Mouse (Mus musculus): ENCODE data around the gene Klk5. TPM values are rescaled to one million over a fixed set of nuclear protein-coding genes. Genes with fewer than 3 reads are reported as not detected.

The Klk5 gene
- polyA plus RNA-seq, 1 experiment from 2014 or later: not detected

GRCm38 (mm10) chr7:43824199-43824598 is 17.6 kb upstream of the Klk5 start, which contains the start of gene Klk6:
Gene Klk6, plus strand, starts transcription at chr7:43824499.
- Histone ChIP-seq H3K4me3 (ENCODE audit: low read depth, low read length) (no peak within 1 kb of the TSS), H3K27me3 (ENCODE audit: control insufficient read depth, insufficient read depth, low read length) (no peaks in the 10 kb centered on the region), H3K9ac (replicated peaks; ENCODE audit: low read depth, low read length) (no peak within 1 kb of the TSS), H3K9me3 (ENCODE audit: control insufficient read depth, low read length) (no peaks in the 10 kb centered on the region), H3K27ac (ENCODE audit: low read depth, low read length) (no peak within 1 kb of the TSS), H3K4me1 (ENCODE audit: control insufficient read depth, insufficient read depth, low read length) (no peaks in the 10 kb centered on the region), H3K4me2 (ENCODE audit: low read depth, low read length) (no peak within 1 kb of the TSS), H3K36me3 (ENCODE audit: control insufficient read depth, insufficient read depth, low read length) (no peaks in the 10 kb centered on the region)
- 80% methylated on average over 10 of the region's 10 CpGs for WGBS
- ATAC-seq (ENCODE audit: low read depth): no peak

GRCm38 (mm10) chr7:43826056-43826455 is 15.7 kb upstream of the Klk5 start:
- Histone ChIP-seq H3K9me3 (ENCODE audit: control insufficient read depth, low read length) (no peaks in the 10 kb centered on the region), H3K4me2 (ENCODE audit: low read depth, low read length) (no peak overlapping the region), H3K27ac (ENCODE audit: low read depth, low read length) (no peak overlapping the region), H3K4me1 (ENCODE audit: control insufficient read depth, insufficient read depth, low read length) (no peaks in the 10 kb centered on the region), H3K36me3 (ENCODE audit: control insufficient read depth, insufficient read depth, low read length) (no peaks in the 10 kb centered on the region), H3K9ac (replicated peaks; ENCODE audit: low read depth, low read length) (no peak overlapping the region), H3K27me3 (ENCODE audit: control insufficient read depth, insufficient read depth, low read length) (no peaks in the 10 kb centered on the region), H3K4me3 (ENCODE audit: low read depth, low read length) (no peak overlapping the region)
- ATAC-seq (ENCODE audit: low read depth): no peak
- WGBS: 88% methylated on average over 5 of the region's 5 CpGs

GRCm38 (mm10) chr7:43827706-43828105 is 14.1 kb upstream of the Klk5 start:
- H3K9ac ChIP-seq (replicated peaks; ENCODE audit: low read depth, low read length): no peak overlapping the region
- H3K27ac ChIP-seq (ENCODE audit: low read depth, low read length): no peak overlapping the region
- no peak for ATAC-seq (ENCODE audit: low read depth)
- H3K4me2 ChIP-seq (ENCODE audit: low read depth, low read length): no peak overlapping the region
- H3K27me3 ChIP-seq (ENCODE audit: control insufficient read depth, insufficient read depth, low read length): no peaks in the 10 kb centered on the region
- no peaks in the 10 kb centered on the region for H3K4me1 ChIP-seq (ENCODE audit: control insufficient read depth, insufficient read depth, low read length)
- no peaks in the 10 kb centered on the region for H3K9me3 ChIP-seq (ENCODE audit: control insufficient read depth, low read length)
- no peak overlapping the region for H3K4me3 ChIP-seq (ENCODE audit: low read depth, low read length)
- H3K36me3 ChIP-seq (ENCODE audit: control insufficient read depth, insufficient read depth, low read length): no peaks in the 10 kb centered on the region
- WGBS: 85% methylated on average over 4 of the region's 4 CpGs

GRCm38 (mm10) chr7:43829006-43829405 is 12.8 kb upstream of the Klk5 start:
- H3K4me1 ChIP-seq (ENCODE audit: control insufficient read depth, insufficient read depth, low read length): no peaks in the 10 kb centered on the region
- H3K9ac ChIP-seq (replicated peaks; ENCODE audit: low read depth, low read length): no peak overlapping the region
- no peak overlapping the region for H3K4me2 ChIP-seq (ENCODE audit: low read depth, low read length)
- no peaks in the 10 kb centered on the region for H3K36me3 ChIP-seq (ENCODE audit: control insufficient read depth, insufficient read depth, low read length)
- no peak for ATAC-seq (ENCODE audit: low read depth)
- H3K9me3 ChIP-seq (ENCODE audit: control insufficient read depth, low read length): no peaks in the 10 kb centered on the region
- no peak overlapping the region for H3K4me3 ChIP-seq (ENCODE audit: low read depth, low read length)
- 95% methylated on average over 8 of the region's 8 CpGs for WGBS
- no peaks in the 10 kb centered on the region for H3K27me3 ChIP-seq (ENCODE audit: control insufficient read depth, insufficient read depth, low read length)
- H3K27ac ChIP-seq (ENCODE audit: low read depth, low read length): no peak overlapping the region

- no peak overlapping the region for H3K4me3 ChIP-seq (ENCODE audit: low read depth, low read length)
- H3K9ac ChIP-seq (replicated peaks; ENCODE audit: low read depth, low read length): no peak overlapping the region
- no peak overlapping the region for H3K27ac ChIP-seq (ENCODE audit: low read depth, low read length)
- H3K9me3 ChIP-seq (ENCODE audit: control insufficient read depth, low read length): no peaks in the 10 kb centered on the region
- no peaks in the 10 kb centered on the region for H3K36me3 ChIP-seq (ENCODE audit: control insufficient read depth, insufficient read depth, low read length)
- H3K27me3 ChIP-seq (ENCODE audit: control insufficient read depth, insufficient read depth, low read length): no peaks in the 10 kb centered on the region
- WGBS: 91% methylated on average over 4 of the region's 4 CpGs
- H3K4me2 ChIP-seq (ENCODE audit: low read depth, low read length): no peak overlapping the region
- no peaks in the 10 kb centered on the region for H3K4me1 ChIP-seq (ENCODE audit: control insufficient read depth, insufficient read depth, low read length)
- ATAC-seq (ENCODE audit: low read depth): no peak
These were observed 2.0 kb downstream of the Klk5 start for GRCm38 (mm10) chr7:43843801-43844200.

GRCm38 (mm10) chr7:43851616-43852015 is 9.8 kb downstream of the Klk5 start:
- WGBS: 88% methylated on average over 6 of the region's 6 CpGs
- ATAC-seq (ENCODE audit: low read depth): no peak
- Histone ChIP-seq H3K36me3 (ENCODE audit: control insufficient read depth, insufficient read depth, low read length) (no peaks in the 10 kb centered on the region), H3K27me3 (ENCODE audit: control insufficient read depth, insufficient read depth, low read length) (no peaks in the 10 kb centered on the region), H3K9me3 (ENCODE audit: control insufficient read depth, low read length) (no peaks in the 10 kb centered on the region), H3K4me2 (ENCODE audit: low read depth, low read length) (no peak overlapping the region), H3K4me3 (ENCODE audit: low read depth, low read length) (no peak overlapping the region), H3K27ac (ENCODE audit: low read depth, low read length) (no peak overlapping the region), H3K9ac (replicated peaks; ENCODE audit: low read depth, low read length) (no peak overlapping the region), H3K4me1 (ENCODE audit: control insufficient read depth, insufficient read depth, low read length) (no peaks in the 10 kb centered on the region)

- H3K9me3 ChIP-seq (ENCODE audit: control insufficient read depth, low read length): no peaks in the 10 kb centered on the region
- H3K36me3 ChIP-seq (ENCODE audit: control insufficient read depth, insufficient read depth, low read length): no peaks in the 10 kb centered on the region
- no peaks in the 10 kb centered on the region for H3K4me1 ChIP-seq (ENCODE audit: control insufficient read depth, insufficient read depth, low read length)
- WGBS: 87% methylated on average over 9 of the region's 9 CpGs
- no peak for ATAC-seq (ENCODE audit: low read depth)
- no peak overlapping the region for H3K4me2 ChIP-seq (ENCODE audit: low read depth, low read length)
- H3K27ac ChIP-seq (ENCODE audit: low read depth, low read length): no peak overlapping the region
- no peaks in the 10 kb centered on the region for H3K27me3 ChIP-seq (ENCODE audit: control insufficient read depth, insufficient read depth, low read length)
- no peak overlapping the region for H3K9ac ChIP-seq (replicated peaks; ENCODE audit: low read depth, low read length)
- no peak overlapping the region for H3K4me3 ChIP-seq (ENCODE audit: low read depth, low read length)
These were observed 13.0 kb downstream of the Klk5 start for GRCm38 (mm10) chr7:43854642-43855380.

GRCm38 (mm10) chr7:43855709-43856108 is 13.9 kb downstream of the Klk5 start:
- Histone ChIP-seq H3K27ac (ENCODE audit: low read depth, low read length) (no peak overlapping the region), H3K27me3 (ENCODE audit: control insufficient read depth, insufficient read depth, low read length) (no peaks in the 10 kb centered on the region), H3K4me3 (ENCODE audit: low read depth, low read length) (no peak overlapping the region), H3K4me2 (ENCODE audit: low read depth, low read length) (no peak overlapping the region), H3K4me1 (ENCODE audit: control insufficient read depth, insufficient read depth, low read length) (no peaks in the 10 kb centered on the region), H3K9ac (replicated peaks; ENCODE audit: low read depth, low read length) (no peak overlapping the region), H3K36me3 (ENCODE audit: control insufficient read depth, insufficient read depth, low read length) (no peaks in the 10 kb centered on the region), H3K9me3 (ENCODE audit: control insufficient read depth, low read length) (no peaks in the 10 kb centered on the region)
- no peak for ATAC-seq (ENCODE audit: low read depth)
- 82% methylated on average over 3 of the region's 3 CpGs for WGBS

GRCm38 (mm10) chr7:43856307-43856706 is 14.5 kb downstream of the Klk5 start:
- no peak for ATAC-seq (ENCODE audit: low read depth)
- H3K27me3 ChIP-seq (ENCODE audit: control insufficient read depth, insufficient read depth, low read length): no peaks in the 10 kb centered on the region
- 87% methylated on average over 7 of the region's 7 CpGs for WGBS
- no peaks in the 10 kb centered on the region for H3K4me1 ChIP-seq (ENCODE audit: control insufficient read depth, insufficient read depth, low read length)
- no peak overlapping the region for H3K4me3 ChIP-seq (ENCODE audit: low read depth, low read length)
- H3K36me3 ChIP-seq (ENCODE audit: control insufficient read depth, insufficient read depth, low read length): no peaks in the 10 kb centered on the region
- no peak overlapping the region for H3K9ac ChIP-seq (replicated peaks; ENCODE audit: low read depth, low read length)
- no peaks in the 10 kb centered on the region for H3K9me3 ChIP-seq (ENCODE audit: control insufficient read depth, low read length)
- H3K27ac ChIP-seq (ENCODE audit: low read depth, low read length): no peak overlapping the region
- H3K4me2 ChIP-seq (ENCODE audit: low read depth, low read length): no peak overlapping the region

All from neural tube, embryonic 14.5 days (tissue).